ENCODE assay signal across 8 mouse cellular contexts in genomic region chr10:117149942-117150617, GRCm38 (mm10). TPM values are rescaled to one million over a fixed set of nuclear protein-coding genes. Genes with fewer than 3 reads are reported as not detected.
DNase-seq lines count a peak whose midpoint lies in the region; ATAC-seq and TF ChIP-seq lines count a peak whose summit lies in the region.

No protein-coding gene starts in this region.

- H3K36me3 ChIP-seq in C2C12 (ENCODE audit: control insufficient read depth, insufficient read depth) = no peaks in the 10 kb centered on the region
- no peaks in the 10 kb centered on the region for H3K36me3 ChIP-seq in G1E (replicated peaks)
- H3K36me3 ChIP-seq in limb, embryonic 11.5 days (ENCODE audit: control insufficient read depth, insufficient read depth, low read length) = no peaks in the 10 kb centered on the region
- no peaks in the 10 kb centered on the region for H3K36me3 ChIP-seq in midbrain, embryonic 13.5 days
- H3K36me3 ChIP-seq in stomach, embryonic 14.5 days (ENCODE audit: control insufficient read depth, insufficient read depth, low read length) = no peaks in the 10 kb centered on the region

- H3K9me3 ChIP-seq in G1E (replicated peaks) = no peaks in the 10 kb centered on the region
- H3K9me3 ChIP-seq in limb, embryonic 11.5 days (ENCODE audit: control insufficient read depth, low read length) = no peaks in the 10 kb centered on the region
- H3K9me3 ChIP-seq in midbrain, embryonic 13.5 days = no peaks in the 10 kb centered on the region
- H3K9me3 ChIP-seq in stomach, embryonic 14.5 days (ENCODE audit: control insufficient read depth, low read depth, low read length) = no peaks in the 10 kb centered on the region

- H3K79me3 ChIP-seq in C2C12 (ENCODE audit: low read depth) = peaks cover 29% of the 10 kb centered on the region

- H3K4me2 ChIP-seq in limb, embryonic 11.5 days (ENCODE audit: low read depth, severe bottlenecking) = peak overlapping the region; percentile 69
- peak overlapping the region; percentile 57 for H3K4me2 ChIP-seq in midbrain, embryonic 13.5 days (replicated peaks)
- H3K4me2 ChIP-seq in stomach, embryonic 14.5 days (replicated peaks; ENCODE audit: low read depth, low read length) = peak overlapping the region; percentile 55

- DNase-seq in G1E (ENCODE audit: low spot score) = peak; percentile 35
- DNase-seq in heart, postnatal 4 days = peak; percentile 17
- peak; percentile 63 for DNase-seq in limb, embryonic 11.5 days (ENCODE audit: low spot score)
- DNase-seq in layer of hippocampus, adult 9-11 months = no peak

- H3ac ChIP-seq in C2C12 (ENCODE audit: control insufficient read depth, insufficient read length, low read depth) = peak overlapping the region; percentile 44

- no peaks in the 10 kb centered on the region for H3K27me3 ChIP-seq in C2C12 (ENCODE audit: control insufficient read depth, insufficient read depth, insufficient read length)
- no peaks in the 10 kb centered on the region for H3K27me3 ChIP-seq in G1E (ENCODE audit: insufficient read depth, low read length)
- H3K27me3 ChIP-seq in limb, embryonic 11.5 days (ENCODE audit: control insufficient read depth, insufficient read depth, low read length) = no peaks in the 10 kb centered on the region
- peaks cover 13% of the 10 kb centered on the region; the same call in 1 of the 2 replicates for H3K27me3 ChIP-seq in midbrain, embryonic 13.5 days
- H3K27me3 ChIP-seq in stomach, embryonic 14.5 days (ENCODE audit: control insufficient read depth, insufficient read depth, low read length) = no peaks in the 10 kb centered on the region

- TF ChIP-seq CTCF in C2C12 (IDR thresholded peaks at IDR 0.05; ENCODE audit: control insufficient read depth, insufficient read depth, insufficient read length) (no peak), G1E (IDR thresholded peaks at IDR 0.05; ENCODE audit: low read depth, low read length) (no peak)

- H3K27ac ChIP-seq in limb, embryonic 11.5 days (replicated peaks; ENCODE audit: low read depth, low read length) = peak overlapping the region; percentile 47; the same call in 1 of the 2 replicates
- no peak overlapping the region for H3K27ac ChIP-seq in midbrain, embryonic 13.5 days
- no peak overlapping the region for H3K27ac ChIP-seq in stomach, embryonic 14.5 days (ENCODE audit: low read length)

- H3K79me2 ChIP-seq in C2C12 (ENCODE audit: control insufficient read depth, insufficient read depth) = peaks cover 42% of the 10 kb centered on the region

- H3K9ac ChIP-seq in limb, embryonic 11.5 days (ENCODE audit: low read length) = peak overlapping the region; percentile 34
- H3K9ac ChIP-seq in midbrain, embryonic 13.5 days (replicated peaks) = peak overlapping the region; percentile 53
- no peak overlapping the region for H3K9ac ChIP-seq in stomach, embryonic 14.5 days (replicated peaks; ENCODE audit: low read depth, low read length)

- under 1% methylated on average over 23 of the region's 23 CpGs for WGBS in limb, embryonic 11.5 days
- WGBS in midbrain, embryonic 13.5 days = 2% methylated on average over 23 of the region's 23 CpGs
- WGBS in stomach, embryonic 14.5 days = 2% methylated on average over 23 of the region's 23 CpGs

- peaks cover 48% of the 10 kb centered on the region for H3K4me1 ChIP-seq in G1E (ENCODE audit: insufficient read depth, low read depth, low read length)
- H3K4me1 ChIP-seq in limb, embryonic 11.5 days (ENCODE audit: control insufficient read depth, insufficient read depth, low read length) = peaks cover 3% of the 10 kb centered on the region; the same call in 1 of the 2 replicates
- H3K4me1 ChIP-seq in midbrain, embryonic 13.5 days (replicated peaks) = peaks cover 43% of the 10 kb centered on the region
- H3K4me1 ChIP-seq in stomach, embryonic 14.5 days (ENCODE audit: control insufficient read depth, insufficient read depth, low read length) = peaks cover 30% of the 10 kb centered on the region

- ATAC-seq in G1E (ENCODE audit: extremely low read depth, insufficient number of reproducible peaks, low FRiP score, poor library complexity, severe bottlenecking) = no peak
- peak; percentile 20; the same call in 1 of the 2 replicates for ATAC-seq in common myeloid progenitor, adult 5-6 weeks (replicated peaks; ENCODE audit: low read depth, poor library complexity, severe bottlenecking)
- 0 out of 2 replicates have a peak, but pooled peaks have one; percentile 11 for ATAC-seq in limb, embryonic 11.5 days (ENCODE audit: insufficient number of reproducible peaks, low FRiP score, low TSS enrichment, low read depth)
- ATAC-seq in midbrain, embryonic 13.5 days = no peak
- peak; percentile 57 for ATAC-seq in stomach, embryonic 14.5 days (ENCODE audit: insufficient number of reproducible peaks, insufficient read depth, low FRiP score, low read depth)

- peak overlapping the region; percentile 90 for H3K4me3 ChIP-seq in C2C12 (ENCODE audit: insufficient read depth, poor library complexity, severe bottlenecking)
- H3K4me3 ChIP-seq in G1E (ENCODE audit: low read depth, low read length) = peak overlapping the region; percentile 71
- H3K4me3 ChIP-seq in limb, embryonic 11.5 days (ENCODE audit: low read depth, low read length) = peak overlapping the region; percentile 28
- peak overlapping the region; percentile 32 for H3K4me3 ChIP-seq in midbrain, embryonic 13.5 days (replicated peaks)
- H3K4me3 ChIP-seq in stomach, embryonic 14.5 days (ENCODE audit: low read depth, low read length) = peak overlapping the region; percentile 27

TF ChIP-seq in C2C12, 6 proteins besides CTCF, POLR2A, EP300 and RAD21:
- no peak for TF ChIP-seq CEBPB (IDR thresholded peaks at IDR 0.05; ENCODE audit: low read depth)
- TF ChIP-seq MYOD1 (IDR thresholded peaks at IDR 0.05; ENCODE audit: control insufficient read depth, insufficient read length, low read depth) = no peak
- no peak for TF ChIP-seq USF1 (IDR thresholded peaks at IDR 0.05; ENCODE audit: low read depth)
- no peak for TF ChIP-seq MYOG (IDR thresholded peaks at IDR 0.05; ENCODE audit: control insufficient read depth, extremely low read depth, insufficient read length)
- no peak for TF ChIP-seq MAX (IDR thresholded peaks at IDR 0.05)
- no peak for TF ChIP-seq FOSL1 (IDR thresholded peaks at IDR 0.05; ENCODE audit: insufficient read depth, low read length, poor library complexity, severe bottlenecking)
TF ChIP-seq in C2C12: peak in this region for 0.

RNA-seq across cellular contexts. Expression of gene Frs2, which starts 1.7 kb away (rescaled TPM):
- polyA plus RNA-seq in C2C12 (2012; fragmentation: generic; extraction: Trizol) = 11.0 TPM
- 105 and 107 TPM in 2 replicates for total RNA-seq in G1E (2014; fragmentation: Nextera tagmentation)
- 15.9 and 19.6 TPM in 2 replicates for total RNA-seq in G1E (2017)
- polyA plus RNA-seq in G1E (2012) = 12.8 and 16.6 TPM in 2 replicates
- total RNA-seq in common myeloid progenitor, adult 5-6 weeks (2017) = 17.5 and 24.8 TPM in 2 replicates
- 10 to 100 TPM; 23.5 to 25.6 TPM for total RNA-seq in heart, postnatal 4 days (2021)
- polyA plus RNA-seq in limb, embryonic 11.5 days (2014; fragmentation: Nextera tagmentation; extraction: Ambion mirVana) = 24.9 and 27.9 TPM in 2 replicates
- 19.0 and 22.2 TPM in 2 replicates for polyA plus RNA-seq in midbrain, embryonic 13.5 days (2015; fragmentation: Nextera tagmentation; extraction: Ambion mirVana)
- polyA plus RNA-seq in stomach, embryonic 14.5 days (2014; fragmentation: Nextera tagmentation; extraction: Ambion mirVana) = 37.4 and 40.3 TPM in 2 replicates

Comparison
In these comparisons a context has a peak if more than half of its experiments do, and no peak if none do; other contexts are left out.
1. H3K4me3 ChIP-seq: peak in every context shown above with its lines; median percentile 90 in C2C12; 71 in G1E; 32 in midbrain, embryonic 13.5 days; 28 in limb, embryonic 11.5 days; 27 in stomach, embryonic 14.5 days.
2. ATAC-seq: peak in common myeloid progenitor, adult 5-6 weeks (single experiment), limb, embryonic 11.5 days (single experiment) and stomach, embryonic 14.5 days (single experiment); none in G1E (single experiment) and midbrain, embryonic 13.5 days (single experiment).
3. Peak in every context shown above with its lines, with median percentiles within 50 percentile points of each other: H3K4me2 ChIP-seq.